Mouse (Mus musculus) liver, embryonic 14.5 days (tissue): Measurements from ENCODE around the gene Lyl1.

ENCODE experiments used
- CTCF ChIP-seq: IDR thresholded peaks from 2 replicates; pipeline ENCODE4 v1.5.1; 2016; ENCODE audit warnings: antibody characterized with exemption, low read depth, control low read depth
- EP300 ChIP-seq: IDR thresholded peaks from 2 replicates; pipeline ENCODE4 v1.6.1; 2016; ENCODE audit warnings: antibody characterized with exemption, low read depth

- TF ChIP-seq CTCF: no peak
- TF ChIP-seq EP300: no peak
Observed at GRCm38 (mm10) chr8:84715893-84716468, 14.7 kb downstream of the Lyl1 start.
